Comparison of ENCODE assay signal across 21 mouse cellular contexts in the genomic region with DNA sequence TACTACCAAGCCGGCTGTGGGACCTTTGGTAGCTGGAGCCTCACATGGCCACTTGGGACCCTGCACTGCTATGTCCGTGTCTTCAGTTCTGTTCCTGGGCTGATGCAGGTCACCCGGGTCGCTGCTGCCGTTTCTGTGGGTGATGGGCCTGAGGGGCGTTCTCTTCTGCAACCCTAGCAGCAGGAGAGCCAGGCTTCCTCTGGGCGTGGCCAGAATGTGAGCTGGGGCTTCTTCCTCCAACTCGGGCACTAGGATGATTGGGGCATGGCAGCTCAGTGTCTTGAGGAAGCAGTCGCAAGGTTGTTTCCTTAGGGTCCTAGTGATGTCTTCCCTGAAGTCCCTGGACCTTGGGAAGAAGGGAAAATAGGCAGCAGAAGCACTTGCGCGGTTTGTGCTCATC. TPM values are rescaled to one million over a fixed set of nuclear protein-coding genes. Genes with fewer than 3 reads are reported as not detected.
"Had no signal": no experiment of that assay in that cellular context is flagged by ENCODE, and none has a peak within 500 bp of the region (broad histone marks: within the 10 kb centered on the region; RNA-seq: fewer than 3 reads in every experiment).

No protein-coding gene starts in this region.

- H3K27ac ChIP-seq: liver, embryonic 14.5 days; midbrain, embryonic 10.5 days; midbrain, embryonic 13.5 days; neural tube, embryonic 13.5 days; neural tube, embryonic 15.5 days had no signal

- H3K4me2 ChIP-seq: lung, embryonic 14.5 days; midbrain, embryonic 13.5 days; neural tube, embryonic 13.5 days; neural tube, embryonic 15.5 days had no signal

- H3K9ac ChIP-seq: liver, embryonic 14.5 days; lung, embryonic 14.5 days; midbrain, embryonic 13.5 days; neural tube, embryonic 13.5 days; neural tube, embryonic 15.5 days had no signal

- H3K27me3 ChIP-seq: midbrain, embryonic 13.5 days; neural tube, embryonic 13.5 days; neural tube, embryonic 15.5 days had no signal

- DNase-seq: lung, adult 18-20 months; lung, embryonic 14.5 days; lung, postnatal 10 days; lung, postnatal 4 days; right cerebral cortex, postnatal 25 days; right cerebral cortex, postnatal 4 days; spleen, adult 18-20 months; thymus, adult 18-20 months; thymus, postnatal 14 days; thymus, postnatal 36 days had no signal

- ATAC-seq: midbrain, embryonic 13.5 days; midbrain, embryonic 16.5 days had no signal

- H3K4me3 ChIP-seq: midbrain, embryonic 10.5 days; midbrain, embryonic 13.5 days; myocyte; neural tube, embryonic 13.5 days; neural tube, embryonic 15.5 days had no signal

- H3K9me3 ChIP-seq: midbrain, embryonic 10.5 days; midbrain, embryonic 13.5 days; neural tube, embryonic 13.5 days; neural tube, embryonic 15.5 days had no signal

RNA-seq across cellular contexts. Expression of a gene that starts 19.6 kb away (rescaled TPM):
- polyA plus RNA-seq: liver, embryonic 14.5 days; liver, embryonic 16.5 days; lung, embryonic 14.5 days; midbrain, embryonic 13.5 days; small intestine, adult 2 months; stomach, embryonic 14.5 days; stomach, embryonic 16.5 days had no signal
